Mouse (Mus musculus) heart, adult 2 months (tissue): ENCODE data around the gene Lamp1. TPM values are rescaled to one million over a fixed set of nuclear protein-coding genes. Genes with fewer than 3 reads are reported as not detected.
"Not testable (repeated sequence)": the region's sequence is repeated elsewhere in the genome, so short reads cannot be mapped to it uniquely, and the experiment has no call there.

Experiments
- DNase-seq, 2 experiments: peaks; one replicate each; pipeline ENCODE4 v3.0.0; 2021
- H3K27ac ChIP-seq: fragments of 200-600 bp; 2 replicates; pipeline ENCODE4 v1.8.1; 2022
- H3K27me3 ChIP-seq: fragments of 200-500 bp; 2 replicates; pipeline ENCODE4 v1.6.1; 2012; ENCODE audit warnings: mild to moderate bottlenecking, low read length, inconsistent platforms, mixed read lengths; ENCODE audit not compliant: control insufficient read depth, insufficient read depth
- H3K36me3 ChIP-seq: fragments of 200-500 bp; 2 replicates; pipeline ENCODE4 v1.6.1; 2012; ENCODE audit warnings: low read length, inconsistent platforms; ENCODE audit not compliant: control insufficient read depth, insufficient read depth
- H3K4me1 ChIP-seq: fragments of 200-500 bp; 2 replicates; pipeline ENCODE4 v1.6.1; 2011; ENCODE audit warnings: low read length; ENCODE audit not compliant: control insufficient read depth, insufficient read depth
- H3K4me3 ChIP-seq: fragments of 200-600 bp; 2 replicates; pipeline ENCODE4 v1.8.1; 2022
- H3K79me2 ChIP-seq: fragments of 200-500 bp; replicated peaks from 2 replicates; pipeline ENCODE4 v1.6.1; 2012; ENCODE audit warnings: mild to moderate bottlenecking, inconsistent platforms, low read length, moderate library complexity, mixed read lengths; ENCODE audit not compliant: control insufficient read depth, insufficient read depth
- H3K9ac ChIP-seq: fragments of 200-500 bp; 2 replicates; pipeline ENCODE4 v1.6.1; 2012; ENCODE audit warnings: low read depth, mild to moderate bottlenecking, control low read depth, inconsistent platforms, low read length, mixed read lengths
- CTCF ChIP-seq: fragments of 200-600 bp; IDR thresholded peaks from 2 replicates; pipeline ENCODE4 v1.8.1; 2022; ENCODE audit warnings: antibody characterized with exemption, mild to moderate bottlenecking, moderate library complexity
- EP300 ChIP-seq: fragments of 200-500 bp; IDR thresholded peaks from 2 replicates; pipeline ENCODE4 v1.6.1; 2011; ENCODE audit warnings: low read depth, low read length, control low read depth; ENCODE audit not compliant: insufficient read depth
- POLR2A ChIP-seq: fragments of 200-500 bp; IDR thresholded peaks from 2 replicates; pipeline ENCODE4 v1.6.1; 2011; ENCODE audit warnings: mild to moderate bottlenecking, low read depth, low read length, control low read depth; ENCODE audit not compliant: insufficient read depth
- WGBS: fragments of 180-500 bp; shearing (Covaris S2); methylation state at CpG from one replicate; pipeline ENCODE4 v1.1.7; 2018; 5-methylcytosine and 5-hydroxymethylcytosine counted together
- intact Hi-C: fragments of 180-260 bp; cut with DNase I; formaldehyde crosslinking; loops from one replicate; pipeline ENCODE4 v1.15.1; 2025
- polyA plus RNA-seq: library from polyadenylated mRNA; depleted of rRNA; stranded (reverse); fragments of >200 nt; gene quantifications from 2 replicates; pipeline ENCODE4 v1.2.3, GENCODE M21; 2012
- total RNA-seq, 2 experiments: library from RNA; stranded (reverse); gene quantifications; 2 replicates each; pipeline ENCODE4 v1.2.3; 2021

Gene Lamp1
- total and polyA plus RNA-seq, 3 experiments: 406 to 462 (median 437) TPM

- H3K79me2 ChIP-seq: no peaks in the 10 kb centered on the region; the same call in 1 of the 2 replicates
- intact Hi-C loops: no loop called here
Observed at GRCm38 (mm10) chr8:13120882-13121665, 37.9 kb upstream of the Lamp1 start.

GRCm38 (mm10) chr8:13122887-13123421, 36.0 kb upstream of the Lamp1 start:
- intact Hi-C loops: no loop called here
- WGBS: 69% methylated on average over 7 of the region's 7 CpGs
- Histone ChIP-seq H3K79me2 (no peaks in the 10 kb centered on the region; the same call in 1 of the 2 replicates), H3K4me3 (no peak overlapping the region), H3K27me3 (no peaks in the 10 kb centered on the region), H3K9ac (no peak overlapping the region), H3K36me3 (no peaks in the 10 kb centered on the region), H3K27ac (no peak overlapping the region), H3K4me1 (no peaks in the 10 kb centered on the region)
- no peak for TF ChIP-seq EP300
- no peak for TF ChIP-seq CTCF
- no peak for TF ChIP-seq POLR2A
- DNase-seq: no peak

More at GRCm38 (mm10) chr8:13120882-13121665, 37.9 kb upstream of the Lamp1 start:
- no peak for DNase-seq
- Histone ChIP-seq H3K27me3 (no peaks in the 10 kb centered on the region), H3K4me1 (no peaks in the 10 kb centered on the region), H3K36me3 (no peaks in the 10 kb centered on the region), H3K4me3 (no peak overlapping the region), H3K9ac (no peak overlapping the region), H3K27ac (no peak overlapping the region)
- WGBS: 76% methylated on average over 7 of the region's 7 CpGs
- TF ChIP-seq POLR2A: no peak
- TF ChIP-seq EP300: no peak
- TF ChIP-seq CTCF: no peak

- no peak for DNase-seq
- Histone ChIP-seq H3K9ac (no peak overlapping the region), H3K4me1 (no peaks in the 10 kb centered on the region), H3K36me3 (no peaks in the 10 kb centered on the region), H3K27ac (no peak overlapping the region), H3K79me2 (no peaks in the 10 kb centered on the region), H3K4me3 (no peak overlapping the region), H3K27me3 (no peaks in the 10 kb centered on the region)
- intact Hi-C loops: no loop called here
- 82% methylated on average over 8 of the region's 8 CpGs for WGBS
- no peak for TF ChIP-seq EP300
- TF ChIP-seq POLR2A: no peak
- TF ChIP-seq CTCF: no peak
Observed at GRCm38 (mm10) chr8:13124897-13125296, 34.1 kb upstream of the Lamp1 start.

DNA sequence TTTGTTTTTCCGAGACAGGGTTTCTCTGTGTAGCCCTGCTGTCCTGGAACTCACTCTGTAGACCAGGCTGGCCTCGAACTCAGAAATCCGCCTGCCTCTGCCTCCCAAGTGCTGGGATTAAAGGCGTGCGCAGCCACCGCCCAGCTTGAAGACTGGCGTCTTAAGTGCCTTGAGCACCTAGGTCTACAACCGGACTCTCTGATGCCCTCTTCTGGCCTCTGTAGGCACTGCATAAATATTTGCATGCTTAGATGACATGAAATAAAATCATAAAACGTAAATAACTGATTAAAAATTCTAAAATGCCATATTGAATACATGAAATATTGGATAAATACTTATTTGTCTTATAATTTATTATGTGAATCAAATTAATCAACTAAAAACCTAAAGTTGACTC, 26.7 kb upstream of the Lamp1 start:
- H3K4me1 ChIP-seq, H3K27ac ChIP-seq, H3K36me3 ChIP-seq, H3K4me3 ChIP-seq, H3K27me3 ChIP-seq, H3K9ac ChIP-seq, H3K79me2 ChIP-seq: not testable (repeated sequence)
- DNase-seq: peak; percentile 28 to 47
- 52% methylated on average over 9 of the region's 9 CpGs for WGBS
- TF ChIP-seq CTCF: peak; percentile 84
- intact Hi-C loops: loop anchor here (2.0 kb wide), 1 partner anchor 83 kb away; no protein-coding TSS in a partner anchor

DNA sequence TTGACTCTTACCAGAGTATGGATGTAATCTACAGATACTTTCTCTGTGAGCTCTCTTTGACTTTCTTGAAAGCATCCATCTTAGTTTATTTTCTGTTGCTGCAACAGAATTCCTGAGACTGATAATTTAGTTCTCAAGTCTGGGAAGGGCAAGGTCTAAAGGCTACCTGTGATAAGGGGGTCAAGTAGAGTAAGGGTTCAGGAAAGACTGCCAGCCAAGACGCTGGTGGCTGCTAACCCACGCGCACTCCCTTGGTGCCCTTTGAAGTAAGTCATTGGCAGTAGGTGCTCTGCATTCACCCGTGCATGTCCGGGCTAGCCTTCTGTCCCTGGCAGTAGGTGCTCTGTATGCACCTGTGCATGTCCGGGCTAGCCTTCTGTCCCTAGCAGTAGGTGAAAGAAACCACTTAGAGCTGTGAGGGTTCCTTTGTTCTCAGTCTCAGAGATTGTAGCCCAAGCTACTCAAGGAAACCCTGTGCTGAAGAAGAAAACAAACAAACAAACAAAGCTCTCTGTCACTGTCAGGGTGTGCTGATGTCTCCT, 19.2 kb upstream of the Lamp1 start:
- no peaks in the 10 kb centered on the region for H3K4me1 ChIP-seq
- H3K4me3 ChIP-seq: no peak overlapping the region
- H3K27me3 ChIP-seq: no peaks in the 10 kb centered on the region
- H3K9ac ChIP-seq: no peak overlapping the region
- WGBS: 95% methylated on average over 6 of the region's 6 CpGs
- TF ChIP-seq POLR2A: no peak
- TF ChIP-seq EP300: no peak
- TF ChIP-seq CTCF: no peak
- no peaks in the 10 kb centered on the region for H3K36me3 ChIP-seq
- no peak for DNase-seq
- H3K79me2 ChIP-seq: no peaks in the 10 kb centered on the region
- H3K27ac ChIP-seq: no peak overlapping the region
- intact Hi-C loops: no loop called here

GRCm38 (mm10) chr8:13141681-13142080, 17.3 kb upstream of the Lamp1 start:
- 79% methylated on average over 5 of the region's 5 CpGs for WGBS
- Histone ChIP-seq H3K36me3 (no peaks in the 10 kb centered on the region), H3K27me3 (no peaks in the 10 kb centered on the region)

More at GRCm38 (mm10) chr8:13141681-13142080, 17.3 kb upstream of the Lamp1 start:
- no peak overlapping the region for H3K4me3 ChIP-seq
- DNase-seq: no peak
- no peak overlapping the region for H3K9ac ChIP-seq
- H3K79me2 ChIP-seq: no peaks in the 10 kb centered on the region
- no peaks in the 10 kb centered on the region for H3K4me1 ChIP-seq
- intact Hi-C loops: no loop called here
- no peak overlapping the region for H3K27ac ChIP-seq
- TF ChIP-seq POLR2A (no peak), EP300 (no peak), CTCF (no peak)
